Mouse (Mus musculus) thymus, postnatal 25 days (tissue): ENCODE measurements around the gene Crybb3.

Experiments used
- DNase-seq: peaks from one replicate; pipeline ENCODE4 v3.0.0; 2022

The Crybb3 gene

DNA sequence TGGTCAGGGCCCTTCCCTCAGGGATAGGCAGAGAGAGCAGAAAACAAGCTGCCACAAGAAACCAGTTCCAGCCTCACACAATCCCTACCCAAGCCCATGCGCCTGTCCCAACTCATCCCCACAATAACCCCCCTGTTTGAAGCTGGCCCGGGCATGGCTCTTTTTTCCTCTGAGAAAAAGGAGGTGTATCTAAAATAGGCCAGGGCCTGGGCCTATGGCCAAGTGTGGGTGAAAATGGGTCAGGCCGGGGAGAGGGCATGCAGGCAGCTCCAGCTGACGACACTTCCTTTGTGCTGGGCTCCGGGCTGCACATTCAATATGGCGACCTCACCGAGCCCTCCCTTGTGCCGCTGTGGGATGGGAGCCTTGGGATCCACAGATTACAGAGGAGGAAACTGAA lies 37.9 kb downstream of the Crybb3 start:
- no peak for DNase-seq

DNA sequence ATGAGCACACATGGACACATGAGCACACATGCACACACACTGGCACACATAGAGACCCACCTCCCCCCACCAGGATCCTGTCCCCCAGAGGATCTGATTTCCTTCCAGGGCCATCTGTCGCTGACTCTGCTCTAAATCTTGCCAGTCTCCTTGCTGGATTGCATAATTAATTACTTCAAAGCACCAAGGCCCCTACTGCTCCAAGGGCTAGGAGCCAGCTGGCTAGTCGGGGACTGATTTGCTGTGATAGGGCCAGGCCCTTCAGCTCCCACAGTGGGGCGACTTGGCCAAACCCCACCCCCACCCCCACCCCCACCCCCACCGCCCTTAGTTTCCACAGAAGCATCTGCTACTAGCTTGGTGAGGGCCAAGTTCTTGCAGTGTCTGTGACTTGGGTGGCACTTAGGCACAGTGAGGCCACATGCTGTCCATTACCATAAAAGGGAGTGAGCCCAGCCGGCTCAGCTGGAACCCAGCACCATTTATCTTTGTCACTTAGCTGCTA lies 39.8 kb downstream of the Crybb3 start:
- no peak for DNase-seq

DNA sequence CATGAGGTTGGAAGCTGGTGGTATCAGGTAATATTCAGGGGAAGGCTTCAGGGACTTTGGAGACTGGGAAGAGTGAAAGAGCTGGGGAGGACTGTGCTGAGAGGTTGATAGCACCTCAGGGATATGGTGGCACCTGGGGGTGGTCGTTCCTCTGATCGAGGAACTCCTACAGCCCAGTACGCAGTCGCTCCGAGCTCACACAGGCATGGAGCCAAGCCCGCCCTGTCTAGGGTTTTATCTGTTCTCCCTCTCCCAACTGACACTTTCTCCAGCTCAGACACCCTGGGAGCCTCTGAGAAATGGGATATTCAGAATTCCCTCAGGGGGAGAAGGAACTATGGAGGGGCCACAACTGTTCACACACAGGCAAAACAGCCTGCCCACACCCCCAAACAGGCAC lies 40.6 kb downstream of the Crybb3 start:
- no peak for DNase-seq

- no peak for DNase-seq
Observed at GRCm38 (mm10) chr5:113038601-113039000, 42.8 kb downstream of the Crybb3 start.

- peak; percentile 47 for DNase-seq
Observed at GRCm38 (mm10) chr5:113035094-113036047, 46.0 kb downstream of the Crybb3 start.

DNA sequence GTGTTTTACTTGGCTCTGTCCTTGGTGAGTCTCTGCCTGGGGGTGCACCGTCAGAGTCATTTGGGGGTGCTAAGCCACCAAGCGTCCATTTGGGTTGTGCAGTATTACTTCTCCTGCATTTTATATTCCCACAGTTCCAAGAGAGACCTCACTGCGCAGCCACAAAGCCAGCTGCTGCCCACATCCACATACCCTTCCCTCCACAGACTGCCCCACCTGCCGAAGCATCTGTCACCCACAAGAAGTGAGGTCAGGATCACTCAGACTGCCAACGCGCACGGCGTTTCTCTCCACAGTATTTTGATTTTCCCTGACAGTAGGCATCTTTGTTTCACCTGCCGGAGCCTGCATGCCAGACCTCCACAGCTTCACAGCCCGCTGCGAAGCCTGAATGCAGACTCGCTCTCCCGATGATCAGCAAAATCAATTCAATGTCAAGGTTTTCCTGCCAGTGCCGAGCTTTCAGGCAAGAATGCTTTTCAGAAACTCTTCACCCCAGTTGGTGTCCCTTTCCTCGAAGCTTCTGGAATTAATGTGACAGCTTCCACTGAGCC lies 50.1 kb downstream of the Crybb3 start:
- no peak for DNase-seq

GRCm38 (mm10) chr5:113030082-113030481 lies 51.3 kb downstream of the Crybb3 start:
- no peak for DNase-seq

- peak; percentile 60 for DNase-seq
Observed at GRCm38 (mm10) chr5:113026706-113027105, 54.7 kb downstream of the Crybb3 start.
